10 mouse cellular contexts compared by ENCODE assay signal in genomic region chr15:12324326-12324725, GRCm38 (mm10). TPM values are rescaled to one million over a fixed set of nuclear protein-coding genes. Genes with fewer than 3 reads are reported as not detected.
DNase-seq lines count a peak whose midpoint lies in the region; ATAC-seq and TF ChIP-seq lines count a peak whose summit lies in the region.
"Had no signal": no experiment of that assay in that cellular context is flagged by ENCODE, and none has a peak within 500 bp of the region (broad histone marks: within the 10 kb centered on the region; RNA-seq: fewer than 3 reads in every experiment).

No protein-coding gene starts in this region.

- peak overlapping the region; percentile 3; the same call in 1 of the 2 replicates for H3K4me3 ChIP-seq in heart, embryonic 12.5 days
- H3K4me3 ChIP-seq in midbrain, embryonic 14.5 days (replicated peaks; ENCODE audit: low read depth, low read length), result no peak overlapping the region
- H3K4me3 ChIP-seq in midbrain, embryonic 10.5 days, result no peak overlapping the region
- H3K4me3 ChIP-seq in limb, embryonic 12.5 days (replicated peaks), result no peak overlapping the region
- no peak overlapping the region for H3K4me3 ChIP-seq in thymus, adult 2 months (ENCODE audit: control insufficient read depth, insufficient read depth, low read length)
- H3K4me3 ChIP-seq in cerebellum, adult 2 months (replicated peaks; ENCODE audit: insufficient read depth, low read depth, low read length), result no peak overlapping the region

- H3K9me3 ChIP-seq in heart, embryonic 12.5 days (replicated peaks), result no peaks in the 10 kb centered on the region
- H3K9me3 ChIP-seq in midbrain, embryonic 14.5 days (ENCODE audit: control insufficient read depth, low read length), result no peaks in the 10 kb centered on the region
- H3K9me3 ChIP-seq in midbrain, embryonic 10.5 days (replicated peaks), result no peaks in the 10 kb centered on the region
- H3K9me3 ChIP-seq in limb, embryonic 12.5 days, result no peaks in the 10 kb centered on the region

- peaks cover 31% of the 10 kb centered on the region for H3K4me1 ChIP-seq in heart, embryonic 12.5 days (replicated peaks)
- H3K4me1 ChIP-seq in midbrain, embryonic 14.5 days (ENCODE audit: control insufficient read depth, insufficient read depth, low read length), result peaks cover 30% of the 10 kb centered on the region
- H3K4me1 ChIP-seq in midbrain, embryonic 10.5 days, result peaks cover 42% of the 10 kb centered on the region
- peaks cover 15% of the 10 kb centered on the region for H3K4me1 ChIP-seq in limb, embryonic 12.5 days (replicated peaks)
- peaks cover 2% of the 10 kb centered on the region for H3K4me1 ChIP-seq in thymus, adult 2 months (replicated peaks; ENCODE audit: control insufficient read depth, insufficient read depth, low read length)
- peaks cover 10% of the 10 kb centered on the region for H3K4me1 ChIP-seq in cerebellum, adult 2 months (ENCODE audit: control insufficient read depth, insufficient read depth, low read length)

- no peak for DNase-seq in heart, adult 9 months (ENCODE audit: low spot score in 2 of 2)
- DNase-seq in midbrain, embryonic 14.5 days, result no peak
- no peak for DNase-seq in midbrain, embryonic 10.5 days (ENCODE audit: low spot score)
- no peak for DNase-seq in thymus, adult 2 months
- DNase-seq in cerebellum, adult 2 months, result no peak

- 81% methylated on average over 1 of the region's 1 CpGs for WGBS in heart, embryonic 12.5 days
- 95% methylated on average over 1 of the region's 1 CpGs for WGBS in midbrain, embryonic 14.5 days
- WGBS in midbrain, embryonic 10.5 days, result 85% methylated on average over 1 of the region's 1 CpGs
- WGBS in limb, embryonic 12.5 days, result 89% methylated on average over 1 of the region's 1 CpGs
- WGBS in thymus, adult 2 months, result 96% methylated on average over 1 of the region's 1 CpGs
- 79% methylated on average over 1 of the region's 1 CpGs for WGBS in cerebellum, adult 2 months

- peaks cover 6% of the 10 kb centered on the region; the same call in 1 of the 2 replicates for H3K36me3 ChIP-seq in heart, embryonic 12.5 days
- no peaks in the 10 kb centered on the region for H3K36me3 ChIP-seq in midbrain, embryonic 14.5 days (ENCODE audit: control insufficient read depth, insufficient read depth, low read length)
- H3K36me3 ChIP-seq in midbrain, embryonic 10.5 days, result peaks cover 24% of the 10 kb centered on the region
- peaks cover 18% of the 10 kb centered on the region; the same call in 1 of the 2 replicates for H3K36me3 ChIP-seq in limb, embryonic 12.5 days
- no peaks in the 10 kb centered on the region for H3K36me3 ChIP-seq in thymus, adult 2 months (ENCODE audit: control insufficient read depth, insufficient read depth, low read length)

- H3K9ac ChIP-seq in heart, embryonic 12.5 days, result no peak overlapping the region
- H3K9ac ChIP-seq in midbrain, embryonic 14.5 days (replicated peaks; ENCODE audit: low read length), result no peak overlapping the region
- H3K9ac ChIP-seq in limb, embryonic 12.5 days (replicated peaks), result no peak overlapping the region

- no peaks in the 10 kb centered on the region for H3K27me3 ChIP-seq in heart, embryonic 12.5 days (replicated peaks)
- H3K27me3 ChIP-seq in midbrain, embryonic 14.5 days (ENCODE audit: control insufficient read depth, insufficient read depth, low read length), result 0 out of 2 replicates have a peak, but pooled peaks cover 5% of the 10 kb centered on the region
- H3K27me3 ChIP-seq in midbrain, embryonic 10.5 days (ENCODE audit: low read depth, poor library complexity, severe bottlenecking), result peaks cover 12% of the 10 kb centered on the region
- H3K27me3 ChIP-seq in limb, embryonic 12.5 days, result peaks cover 6% of the 10 kb centered on the region
- H3K27me3 ChIP-seq in thymus, adult 2 months (ENCODE audit: control insufficient read depth, insufficient read depth, low read length), result peaks cover 2% of the 10 kb centered on the region; the same call in 1 of the 2 replicates
- H3K27me3 ChIP-seq in cerebellum, adult 2 months (ENCODE audit: control insufficient read depth, insufficient read depth, low read length), result no peaks in the 10 kb centered on the region

- no peak for ATAC-seq in heart, embryonic 12.5 days (ENCODE audit: insufficient number of reproducible peaks, low FRiP score)
- no peak for ATAC-seq in midbrain, embryonic 14.5 days (ENCODE audit: low FRiP score, low TSS enrichment)
- ATAC-seq in limb, embryonic 12.5 days (ENCODE audit: insufficient number of reproducible peaks, insufficient read depth, low FRiP score, low TSS enrichment, low read depth), result no peak
- ATAC-seq: activated CD4-positive, CD25-positive, alpha-beta regulatory T cell, adult 4 months; lung, postnatal 0 days had no signal

- H3K27ac ChIP-seq in heart, embryonic 12.5 days (ENCODE audit: poor library complexity, severe bottlenecking), result no peak overlapping the region
- no peak overlapping the region for H3K27ac ChIP-seq in midbrain, embryonic 14.5 days (replicated peaks; ENCODE audit: low read depth, low read length)
- H3K27ac ChIP-seq in midbrain, embryonic 10.5 days (replicated peaks), result no peak overlapping the region
- H3K27ac ChIP-seq in limb, embryonic 12.5 days, result no peak overlapping the region
- no peak overlapping the region for H3K27ac ChIP-seq in thymus, adult 2 months (ENCODE audit: control insufficient read depth, insufficient read depth, low read length)
- no peak overlapping the region; the same call in 1 of the 2 replicates for H3K27ac ChIP-seq in cerebellum, adult 2 months (ENCODE audit: insufficient read depth, low read length)
- H3K27ac ChIP-seq: kidney, postnatal 0 days had no signal

- TF ChIP-seq POLR2A in thymus, adult 2 months (IDR thresholded peaks at IDR 0.05; ENCODE audit: control insufficient read depth, extremely low read depth, insufficient read depth, low read length, poor library complexity), result no peak
- TF ChIP-seq POLR2A in cerebellum, adult 2 months (IDR thresholded peaks at IDR 0.05; ENCODE audit: borderline replicate concordance, insufficient read depth, low read length), result no peak

- H3K4me2 ChIP-seq in heart, embryonic 12.5 days, result peak overlapping the region; percentile 44
- peak overlapping the region; percentile 88; the same call in 1 of the 2 replicates for H3K4me2 ChIP-seq in midbrain, embryonic 14.5 days (ENCODE audit: low read length)
- peak overlapping the region; percentile 28 for H3K4me2 ChIP-seq in limb, embryonic 12.5 days

- TF ChIP-seq CTCF in thymus, adult 2 months (IDR thresholded peaks at IDR 0.05; ENCODE audit: borderline replicate concordance, control insufficient read depth, extremely low read depth, insufficient read depth, low read length, poor library complexity), result no peak
- TF ChIP-seq CTCF in cerebellum, adult 2 months (IDR thresholded peaks at IDR 0.05; ENCODE audit: borderline replicate concordance, insufficient read depth, low read depth, low read length), result no peak

RNA-seq across cellular contexts. Expression of gene 1810049J17Rik, which starts 2.6 kb away (rescaled TPM):
- polyA plus RNA-seq in heart, embryonic 12.5 days (2016; fragmentation: Nextera tagmentation; extraction: Ambion mirVana), result 0.50 and 0.73 TPM in 2 replicates
- polyA plus RNA-seq in midbrain, embryonic 14.5 days (2014; fragmentation: Nextera tagmentation; extraction: Ambion mirVana), result 1.6 and 1.7 TPM in 2 replicates
- 0.58 TPM in 1 of 2 replicates, not detected in the other for polyA plus RNA-seq in midbrain, embryonic 10.5 days (2016; fragmentation: Nextera tagmentation; extraction: Ambion mirVana)
- 0.94 TPM in 1 of 2 replicates, not detected in the other for polyA plus RNA-seq in limb, embryonic 12.5 days (2016; fragmentation: Nextera tagmentation; extraction: Ambion mirVana)
- not detected in 2 replicates for polyA plus RNA-seq in thymus, adult 2 months (2012; rRNA removed)
- not detected in 2 replicates for polyA plus RNA-seq in cerebellum, adult 2 months (2012; rRNA removed)
- polyA plus RNA-seq: activated CD4-positive, CD25-positive, alpha-beta regulatory T cell, adult 4 months had no signal

RNA-seq across cellular contexts. Expression of gene Golph3, which starts 3.1 kb away (rescaled TPM):
- polyA plus RNA-seq in heart, embryonic 12.5 days (2016; fragmentation: Nextera tagmentation; extraction: Ambion mirVana), result 92.2 and 92.5 TPM in 2 replicates
- 74.5 and 88.2 TPM in 2 replicates for polyA plus RNA-seq in midbrain, embryonic 14.5 days (2014; fragmentation: Nextera tagmentation; extraction: Ambion mirVana)
- polyA plus RNA-seq in midbrain, embryonic 10.5 days (2016; fragmentation: Nextera tagmentation; extraction: Ambion mirVana), result 69.0 and 73.3 TPM in 2 replicates
- polyA plus RNA-seq in limb, embryonic 12.5 days (2016; fragmentation: Nextera tagmentation; extraction: Ambion mirVana), result 97.0 and 97.8 TPM in 2 replicates
- polyA plus RNA-seq in thymus, adult 2 months (2012; rRNA removed), result 91.4 and 95.5 TPM in 2 replicates
- polyA plus RNA-seq in cerebellum, adult 2 months (2012; rRNA removed), result 89.1 and 91.2 TPM in 2 replicates

Comparison
In these comparisons a context has a peak if more than half of its experiments do, and no peak if none do; other contexts are left out.
1. H3K4me2 ChIP-seq: peak in every context shown above with its lines; median percentile 88 in midbrain, embryonic 14.5 days; 44 in heart, embryonic 12.5 days; 28 in limb, embryonic 12.5 days.